ENCODE assay signal across 11 mouse cellular contexts in genomic region chr4:136548381-136548801, GRCm38 (mm10). TPM values are rescaled to one million over a fixed set of nuclear protein-coding genes. Genes with fewer than 3 reads are reported as not detected.
A peak's percentile ranks its signal among the peaks of the same experiment; 100 is the strongest.
DNase-seq lines count a peak whose midpoint lies in the region; ATAC-seq lines count a peak whose summit lies in the region.
"Had no signal": no experiment of that assay in that cellular context is flagged by ENCODE, and none has a peak within 500 bp of the region (broad histone marks: within the 10 kb centered on the region; RNA-seq: fewer than 3 reads in every experiment).

No protein-coding gene starts in this region.

- H3K27me3 ChIP-seq in heart, embryonic 11.5 days (ENCODE audit: control insufficient read depth, insufficient read depth, low read length), result no peaks in the 10 kb centered on the region
- H3K27me3 ChIP-seq in neural tube, embryonic 13.5 days, result no peaks in the 10 kb centered on the region
- no peaks in the 10 kb centered on the region for H3K27me3 ChIP-seq in heart, embryonic 13.5 days (replicated peaks)
- no peaks in the 10 kb centered on the region for H3K27me3 ChIP-seq in midbrain, embryonic 16.5 days (ENCODE audit: control insufficient read depth, insufficient read depth, low read depth, low read length)
- H3K27me3 ChIP-seq: CH12.LX; megakaryocyte, embryonic 14.5 days had no signal

- H3K9ac ChIP-seq in heart, embryonic 11.5 days (ENCODE audit: low read depth, low read length), result no peak overlapping the region
- no peak overlapping the region for H3K9ac ChIP-seq in neural tube, embryonic 13.5 days
- no peak overlapping the region for H3K9ac ChIP-seq in heart, embryonic 13.5 days
- H3K9ac ChIP-seq in midbrain, embryonic 16.5 days (ENCODE audit: low read depth, low read length), result no peak overlapping the region

- no peaks in the 10 kb centered on the region for H3K9me3 ChIP-seq in heart, embryonic 11.5 days (replicated peaks; ENCODE audit: control insufficient read depth, low read length)
- no peaks in the 10 kb centered on the region for H3K9me3 ChIP-seq in neural tube, embryonic 13.5 days
- H3K9me3 ChIP-seq in heart, embryonic 13.5 days, result no peaks in the 10 kb centered on the region
- H3K9me3 ChIP-seq in midbrain, embryonic 16.5 days (replicated peaks; ENCODE audit: control insufficient read depth, low read length, poor library complexity, severe bottlenecking), result no peaks in the 10 kb centered on the region

- WGBS in heart, embryonic 11.5 days (ENCODE audit: insufficient replicate concordance), result 55% methylated on average over 1 of the region's 1 CpGs
- WGBS in neural tube, embryonic 13.5 days, result 65% methylated on average over 1 of the region's 1 CpGs
- WGBS in heart, embryonic 13.5 days, result 29% methylated on average over 1 of the region's 1 CpGs
- 38% methylated on average over 1 of the region's 1 CpGs for WGBS in midbrain, embryonic 16.5 days

- no peak for DNase-seq in heart, adult 8-10 months (ENCODE audit: low spot score)
- no peak for DNase-seq in neural tube, embryonic 10.5 days (ENCODE audit: extremely low spot score, low spot score)
- DNase-seq in frontal cortex, postnatal 10 days (ENCODE audit: low spot score in 2 of 2), result no peak
- no peak for DNase-seq in T-cell, adult 2 months (ENCODE audit: low spot score)

- H3K36me3 ChIP-seq in heart, embryonic 11.5 days (ENCODE audit: control insufficient read depth, insufficient read depth, low read length), result peaks cover 33% of the 10 kb centered on the region
- H3K36me3 ChIP-seq in neural tube, embryonic 13.5 days, result peaks cover 97% of the 10 kb centered on the region
- peaks cover 96% of the 10 kb centered on the region for H3K36me3 ChIP-seq in heart, embryonic 13.5 days
- peaks cover 23% of the 10 kb centered on the region; the same call in 1 of the 2 replicates for H3K36me3 ChIP-seq in midbrain, embryonic 16.5 days (ENCODE audit: control insufficient read depth, insufficient read depth, low read length)

- H3K4me3 ChIP-seq in heart, embryonic 11.5 days (ENCODE audit: low read depth, low read length), result no peak overlapping the region
- no peak overlapping the region for H3K4me3 ChIP-seq in neural tube, embryonic 13.5 days
- H3K4me3 ChIP-seq in heart, embryonic 13.5 days, result no peak overlapping the region
- no peak overlapping the region for H3K4me3 ChIP-seq in midbrain, embryonic 16.5 days (ENCODE audit: low read depth, low read length)
- H3K4me3 ChIP-seq: megakaryocyte, embryonic 14.5 days had no signal

- H3K4me2 ChIP-seq in heart, embryonic 11.5 days, result no peak overlapping the region
- H3K4me2 ChIP-seq in neural tube, embryonic 13.5 days, result no peak overlapping the region
- no peak overlapping the region for H3K4me2 ChIP-seq in heart, embryonic 13.5 days
- no peak overlapping the region for H3K4me2 ChIP-seq in midbrain, embryonic 16.5 days (ENCODE audit: low read length)

- ATAC-seq in heart, embryonic 11.5 days (replicated peaks; ENCODE audit: insufficient number of reproducible peaks, low FRiP score, low TSS enrichment), result peak; percentile 52; the same call in 1 of the 2 replicates
- ATAC-seq in neural tube, embryonic 13.5 days (ENCODE audit: low read depth), result peak; percentile 59; the same call in 1 of the 2 replicates
- ATAC-seq in heart, embryonic 13.5 days (ENCODE audit: extremely low read depth, insufficient number of reproducible peaks, low FRiP score, low TSS enrichment), result no peak
- ATAC-seq in midbrain, embryonic 16.5 days, result 0 out of 2 replicates have a peak, but pooled peaks have one; percentile 39
- ATAC-seq: inflammation-experienced regulatory T-cells, adult 6 months had no signal

- H3K27ac ChIP-seq in heart, embryonic 11.5 days (ENCODE audit: low read depth, low read length), result peak overlapping the region; percentile 65
- peak overlapping the region; percentile 67 for H3K27ac ChIP-seq in neural tube, embryonic 13.5 days (replicated peaks)
- peak overlapping the region; percentile 66 for H3K27ac ChIP-seq in heart, embryonic 13.5 days (replicated peaks)
- H3K27ac ChIP-seq in midbrain, embryonic 16.5 days (ENCODE audit: low read length), result peak overlapping the region; percentile 53; the same call in 1 of the 2 replicates

- H3K4me1 ChIP-seq in heart, embryonic 11.5 days (ENCODE audit: control insufficient read depth, insufficient read depth, low read length), result peaks cover 19% of the 10 kb centered on the region
- H3K4me1 ChIP-seq in neural tube, embryonic 13.5 days (replicated peaks), result peaks cover 26% of the 10 kb centered on the region
- peaks cover 52% of the 10 kb centered on the region for H3K4me1 ChIP-seq in heart, embryonic 13.5 days
- no peaks in the 10 kb centered on the region for H3K4me1 ChIP-seq in midbrain, embryonic 16.5 days (ENCODE audit: control insufficient read depth, insufficient read depth, low read length)

RNA-seq across cellular contexts. Expression of gene Kdm1a, which starts 54.1 kb away (rescaled TPM):
- polyA plus RNA-seq in heart, embryonic 11.5 days (2014; fragmentation: Nextera tagmentation; extraction: Ambion mirVana), result 38.9 and 41.1 TPM in 2 replicates
- 10 to 100 TPM; 24.3 to 27.0 (median 26.4) TPM for total RNA-seq in heart, adult 8-10 months (2022)
- polyA plus RNA-seq in neural tube, embryonic 13.5 days (2015; fragmentation: Nextera tagmentation; extraction: Ambion mirVana), result 76.5 TPM in 2 replicates
- polyA plus RNA-seq in heart, embryonic 13.5 days (2015; fragmentation: Nextera tagmentation; extraction: Ambion mirVana), result 25.1 and 27.5 TPM in 2 replicates
- 59.4 and 61.4 TPM in 2 replicates for polyA plus RNA-seq in midbrain, embryonic 16.5 days (2015; fragmentation: Nextera tagmentation; extraction: Ambion mirVana)
